Comparison of ENCODE assay signal across 16 mouse cellular contexts in the genomic region with DNA sequence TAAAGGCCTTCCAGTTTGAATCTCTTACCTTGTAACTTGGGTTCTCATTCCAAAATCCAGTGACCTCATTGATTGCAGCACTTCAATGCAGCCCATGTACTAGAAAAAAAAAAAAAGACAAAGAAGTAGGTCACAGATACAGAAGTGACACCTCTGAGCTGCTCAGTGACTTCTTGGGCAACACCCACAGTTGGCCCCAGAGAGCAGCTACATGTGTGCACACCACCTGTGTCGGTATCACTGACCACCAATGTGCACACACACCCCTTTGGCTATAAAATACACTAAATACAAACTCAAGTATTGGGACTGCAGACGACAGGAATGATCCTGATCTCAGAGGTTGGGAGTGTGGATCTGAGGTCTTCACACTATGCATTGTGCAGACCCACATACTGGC.
"Had no signal": no experiment of that assay in that cellular context is flagged by ENCODE, and none has a peak within 500 bp of the region (broad histone marks: within the 10 kb centered on the region; RNA-seq: fewer than 3 reads in every experiment).

No protein-coding gene starts in this region.

- H3K36me3 ChIP-seq: neural tube, embryonic 13.5 days; neural tube, embryonic 15.5 days; stomach, embryonic 15.5 days had no signal

- H3K4me1 ChIP-seq: stomach, embryonic 15.5 days had no signal

- H3K27me3 ChIP-seq: neural tube, embryonic 13.5 days; neural tube, embryonic 15.5 days; stomach, embryonic 15.5 days had no signal

- H3K4me2 ChIP-seq: neural tube, embryonic 13.5 days; neural tube, embryonic 15.5 days; stomach, embryonic 15.5 days had no signal

- H3K27ac ChIP-seq: neural tube, embryonic 13.5 days; neural tube, embryonic 15.5 days; stomach, embryonic 15.5 days; stomach, postnatal 0 days had no signal

- H3K4me3 ChIP-seq: neural tube, embryonic 13.5 days; neural tube, embryonic 15.5 days; stomach, embryonic 15.5 days had no signal

- H3K9me3 ChIP-seq: neural tube, embryonic 13.5 days; neural tube, embryonic 15.5 days; stomach, embryonic 15.5 days had no signal

- DNase-seq: retina, postnatal 1 day; right cerebral cortex, adult 18-20 months; right cerebral cortex, postnatal 14 days; right cerebral cortex, postnatal 25 days; right cerebral cortex, postnatal 4 days; spleen, adult 18-20 months; thymus, adult 18-20 months; thymus, adult 2 months; thymus, postnatal 14 days; thymus, postnatal 25 days; thymus, postnatal 36 days; thymus, postnatal 4 days had no signal

- H3K9ac ChIP-seq: neural tube, embryonic 13.5 days; neural tube, embryonic 15.5 days; stomach, embryonic 15.5 days had no signal
